Mouse (Mus musculus) adrenal gland, postnatal 14 days (tissue): ENCODE data around the gene Efemp2. TPM values are rescaled to one million over a fixed set of nuclear protein-coding genes. Genes with fewer than 3 reads are reported as not detected.

Source experiments
- DNase-seq: peaks from one replicate; pipeline ENCODE4 v3.0.0; 2021; ENCODE audit warnings: mixed read lengths
- total RNA-seq: library from RNA; stranded (reverse); gene quantifications from 2 replicates; pipeline ENCODE4 v1.2.3, GENCODE M21; 2021

Efemp2 gene
- total RNA-seq, 1 experiment from 2014 or later: 45.9 TPM

DNA sequence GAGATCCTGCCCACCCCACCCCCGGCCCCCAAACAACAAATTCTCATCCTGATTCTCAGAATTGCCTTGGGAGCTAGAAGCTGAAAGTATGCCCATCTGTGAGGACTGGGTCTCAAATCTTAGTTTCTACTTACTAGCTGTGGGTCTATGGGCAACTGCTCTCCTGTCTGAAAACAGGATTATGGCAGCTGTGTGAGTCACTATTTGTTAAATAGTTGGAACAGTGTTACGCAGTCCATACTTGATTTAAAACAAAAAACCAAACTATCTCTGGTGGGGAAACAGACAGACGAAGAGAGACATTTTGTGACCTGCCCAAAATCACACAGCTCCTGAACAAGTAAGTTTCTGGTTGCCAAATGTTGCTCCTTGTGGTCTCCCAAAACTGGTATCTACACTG lies 24.1 kb upstream of the Efemp2 start:
- DNase-seq: no peak

DNA sequence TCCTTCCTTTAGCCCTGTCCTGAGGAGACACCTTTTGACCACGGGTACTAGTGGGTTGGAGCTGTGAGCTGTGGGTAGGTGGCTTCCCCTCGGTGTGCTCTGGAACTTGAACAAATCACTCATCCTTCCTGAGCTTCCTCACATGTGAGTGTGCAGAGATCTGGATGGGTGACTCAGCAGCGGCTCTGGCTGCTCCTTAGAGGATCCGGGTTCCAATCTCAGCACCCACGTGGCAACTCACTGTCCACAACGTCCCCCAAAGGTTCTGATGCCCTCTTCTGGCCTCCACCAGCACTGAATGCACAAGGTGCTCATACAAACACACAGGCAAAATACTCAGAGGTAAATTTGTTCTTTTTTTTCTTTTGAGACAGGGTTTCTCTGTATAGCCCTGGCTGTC lies 22.0 kb upstream of the Efemp2 start:
- DNase-seq: no peak

DNA sequence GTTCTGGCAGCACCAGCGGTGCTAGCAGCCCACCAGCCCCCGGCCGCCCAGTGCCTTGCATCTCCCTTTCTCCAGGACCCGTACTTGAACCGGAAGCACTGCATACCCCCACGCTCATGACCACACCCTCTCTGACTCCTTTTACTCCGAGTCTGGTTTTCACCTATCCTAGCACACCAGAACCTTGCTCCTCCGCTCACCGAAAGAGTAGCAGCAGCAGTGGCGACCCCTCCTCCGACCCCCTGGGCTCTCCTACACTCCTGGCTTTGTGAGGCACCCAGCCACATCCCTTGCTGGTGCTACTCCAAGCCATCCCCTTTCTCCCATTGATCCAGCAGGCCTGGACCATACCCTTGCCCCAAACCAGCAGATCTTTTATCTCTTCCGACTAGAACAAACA lies 18.7 kb upstream of the Efemp2 start:
- DNase-seq: no peak

DNA sequence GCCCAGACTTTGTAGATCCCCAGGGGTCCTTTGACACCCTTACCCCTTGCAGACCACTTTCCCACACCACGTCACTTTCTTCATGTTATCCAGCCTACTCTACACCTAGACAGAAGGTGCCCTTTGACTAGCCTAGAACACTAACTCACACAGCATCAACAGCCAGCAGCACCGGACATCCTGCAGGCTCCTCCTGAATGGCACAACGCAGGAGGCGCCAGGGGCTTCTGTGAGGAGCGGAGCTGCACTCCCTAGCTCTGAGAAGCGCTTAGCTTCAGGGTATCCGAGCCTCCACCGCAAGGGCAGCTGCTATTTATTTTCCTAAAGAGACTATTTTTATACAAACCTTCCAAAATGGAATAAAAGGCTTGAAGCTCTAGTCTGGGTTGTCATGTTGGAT lies 18.2 kb upstream of the Efemp2 start:
- DNase-seq: no peak

DNA sequence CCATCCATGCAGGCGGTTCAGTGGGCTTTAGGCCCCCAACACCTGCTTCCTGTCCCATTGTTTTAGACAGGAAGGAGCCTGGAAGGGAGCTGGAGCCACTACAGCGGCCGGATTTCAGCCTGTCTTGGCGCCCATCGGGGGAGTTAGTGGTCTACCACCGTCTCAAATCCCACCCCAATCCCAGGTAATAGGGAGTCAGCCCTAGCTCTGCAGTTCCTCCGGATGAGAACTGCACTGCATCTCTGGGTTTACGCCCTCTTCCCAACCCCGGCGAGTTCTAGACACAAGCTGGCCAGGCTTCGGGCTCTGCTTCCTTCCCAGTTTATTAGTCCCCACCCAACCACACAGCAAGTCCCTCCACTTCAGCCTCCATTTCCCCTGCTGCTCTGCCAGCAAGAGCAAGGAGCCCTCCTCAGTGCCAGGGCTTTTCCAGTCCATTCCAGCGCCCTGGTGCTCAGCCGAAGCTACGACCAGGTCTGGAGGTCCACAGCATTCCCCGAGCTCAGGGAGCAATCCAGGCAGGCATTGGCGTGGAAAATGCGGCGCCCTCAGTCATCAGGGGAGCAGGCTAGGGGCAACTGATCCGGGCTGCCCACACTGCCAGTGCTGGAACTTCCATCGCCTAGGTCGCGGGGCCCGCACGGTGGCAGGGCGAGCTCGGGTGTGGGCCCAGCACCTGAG lies 17.4 kb upstream of the Efemp2 start:
- peak; percentile 45 for DNase-seq

DNA sequence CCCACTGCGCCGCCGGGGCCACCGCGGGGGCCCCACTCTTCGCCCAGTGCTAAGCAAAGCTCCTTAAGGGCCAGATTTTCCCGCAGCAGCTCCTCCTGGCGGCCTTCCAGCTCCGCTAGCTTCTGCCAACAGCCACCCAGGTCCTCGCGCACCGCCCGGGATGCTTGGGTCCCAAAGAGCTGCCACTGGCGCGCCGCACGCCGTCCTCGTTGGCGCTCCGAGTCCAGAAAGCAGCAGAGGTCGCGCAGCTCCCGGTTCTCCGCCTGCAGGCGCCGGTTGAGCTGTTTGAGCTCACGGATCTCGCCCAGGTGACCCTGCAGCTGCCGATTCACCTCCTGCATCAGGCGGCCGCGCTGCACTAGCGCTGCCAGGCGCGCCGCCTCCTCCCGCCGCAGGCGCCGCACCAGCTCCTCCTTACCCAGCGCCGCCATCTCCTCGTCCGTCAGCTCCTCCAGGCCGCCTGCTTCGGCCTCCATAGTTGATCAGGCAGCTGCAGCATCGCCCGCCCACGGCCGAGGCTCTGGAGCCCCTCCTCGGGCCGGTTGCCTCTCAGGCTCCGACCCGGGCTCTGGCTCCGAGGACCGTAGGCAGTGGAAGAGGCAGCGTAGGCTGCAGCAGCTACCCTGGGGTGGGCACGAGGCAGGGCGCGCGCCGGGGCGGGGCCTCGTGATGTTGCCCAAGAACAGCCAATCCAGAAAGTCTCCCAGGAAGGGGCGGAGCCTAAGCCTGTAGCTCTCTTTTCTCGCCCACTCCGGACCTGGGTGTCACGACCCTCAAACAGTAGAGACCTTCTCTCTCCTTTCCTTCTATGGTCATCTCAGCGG lies 16.6 kb upstream of the Efemp2 start:
- DNase-seq: peak; percentile 97

DNA sequence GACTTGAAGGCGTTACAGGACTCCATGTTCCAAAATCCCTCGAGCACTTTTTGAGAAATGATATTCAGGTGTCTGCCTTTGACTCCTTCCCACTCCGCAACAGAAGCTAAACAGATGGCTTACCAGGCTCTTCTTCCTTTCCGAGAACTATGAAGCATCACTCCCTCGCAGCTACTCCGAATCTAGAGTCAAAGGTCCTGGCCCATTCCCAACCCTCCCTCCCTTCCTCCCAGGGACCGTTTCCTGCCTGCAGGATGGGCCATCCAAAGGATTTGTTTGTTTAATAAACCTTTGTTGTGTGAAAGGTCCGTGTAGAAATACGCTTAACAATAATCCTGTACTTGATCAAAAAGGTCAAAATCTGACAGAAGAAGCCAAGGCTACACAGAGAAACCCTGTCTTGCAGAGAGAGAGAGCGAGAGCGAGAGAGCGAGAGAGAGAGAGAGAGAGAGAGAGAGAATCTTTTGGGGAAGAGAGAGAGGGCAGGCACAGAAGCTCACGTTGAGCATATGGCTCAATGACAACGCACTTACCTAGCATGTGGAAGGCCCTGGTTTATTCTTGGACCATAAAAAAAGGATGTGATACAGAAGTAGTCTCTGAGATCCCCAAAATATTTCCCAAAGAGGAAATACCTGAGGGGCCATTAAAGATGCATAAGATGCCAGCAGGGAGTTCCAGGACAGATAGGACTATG lies 15.9 kb upstream of the Efemp2 start, which contains the start of gene Ccdc85b:
Ccdc85b (minus strand) TSS at position 149 of the 697 bp plus-strand sequence.
- peak; percentile 51 for DNase-seq

DNA sequence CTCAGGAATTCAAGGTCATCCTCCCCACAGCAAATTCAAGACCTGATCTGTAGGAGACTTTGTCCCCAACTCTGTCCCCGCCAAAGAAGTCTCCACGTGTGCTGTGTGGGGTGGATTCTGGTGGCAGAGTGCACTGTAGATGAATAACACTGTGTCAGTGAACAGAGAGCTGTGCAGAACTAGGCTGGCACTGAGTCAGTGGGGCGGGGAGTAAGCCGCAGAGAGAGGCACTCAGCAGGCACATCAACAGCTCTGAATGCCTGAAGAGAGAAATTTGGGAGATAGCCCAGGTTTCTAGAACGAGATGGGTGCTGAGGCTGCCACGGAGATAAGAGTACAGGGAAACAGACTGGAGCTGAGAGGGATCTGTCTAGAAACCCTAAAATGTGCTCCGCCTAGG lies 14.7 kb upstream of the Efemp2 start:
- DNase-seq: no peak

DNA sequence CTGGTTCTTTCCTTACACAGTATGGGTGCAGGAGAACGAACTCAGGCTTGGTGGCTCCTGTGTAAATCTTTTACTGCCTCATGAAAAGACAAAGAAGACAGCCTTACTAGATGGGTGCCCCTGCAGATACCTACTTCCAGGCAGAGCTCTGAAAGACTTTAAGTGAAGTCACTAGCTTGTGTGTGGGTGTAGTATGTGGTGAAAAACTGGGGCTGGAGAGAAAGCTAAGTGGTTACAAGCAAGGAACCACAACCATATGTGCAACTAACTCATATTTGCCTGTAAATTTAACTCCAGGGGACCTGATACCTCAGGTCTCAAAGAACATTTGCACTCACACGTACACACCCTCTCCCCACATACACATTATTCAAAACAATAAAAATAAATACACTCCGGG lies 13.9 kb upstream of the Efemp2 start:
- DNase-seq: no peak

DNA sequence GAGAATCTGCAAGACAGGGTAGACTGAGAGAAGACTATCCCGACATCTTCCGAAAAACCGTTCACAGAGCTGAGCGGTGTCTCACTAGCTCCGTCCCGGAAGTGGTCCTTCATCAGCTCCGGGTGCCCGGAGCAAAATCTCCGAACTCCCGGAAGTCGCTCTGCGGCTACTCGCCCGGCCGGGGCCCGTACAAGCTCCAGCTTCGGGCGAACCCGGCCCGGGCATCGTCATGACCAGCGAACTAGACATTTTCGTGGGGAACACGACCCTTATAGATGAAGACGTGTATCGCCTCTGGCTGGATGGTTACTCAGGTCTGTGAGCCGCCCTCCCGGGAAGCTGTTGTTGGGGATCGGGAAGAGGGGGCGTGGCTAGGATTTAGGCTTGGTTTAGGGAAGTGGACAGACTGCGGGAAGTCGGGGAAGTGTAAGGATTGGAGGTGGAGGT lies 13.3 kb upstream of the Efemp2 start, which contains the start of gene Fibp:
Fibp (plus strand) TSS at position 151 of the 447 bp plus-strand sequence.
- peak; percentile 94 for DNase-seq

DNA sequence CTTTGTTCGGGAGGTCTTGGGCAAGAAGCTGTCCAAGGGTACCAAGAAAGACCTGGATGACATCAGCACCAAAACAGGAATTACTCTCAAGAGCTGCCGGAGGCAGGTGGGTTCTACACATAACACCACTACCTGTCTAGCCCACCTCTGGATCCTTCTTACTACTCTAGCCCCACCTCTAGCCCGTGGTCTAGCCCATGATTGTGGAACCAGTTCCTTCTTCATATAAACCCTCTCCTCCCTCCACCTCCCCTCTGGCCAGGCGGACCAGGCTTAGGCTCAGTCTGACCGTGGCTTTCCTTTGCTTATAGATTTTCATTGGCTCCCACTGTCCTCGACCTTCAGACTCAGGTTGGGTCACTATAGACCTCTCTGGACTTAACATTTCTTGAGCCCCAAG lies 12.3 kb upstream of the Efemp2 start:
- DNase-seq: no peak

DNA sequence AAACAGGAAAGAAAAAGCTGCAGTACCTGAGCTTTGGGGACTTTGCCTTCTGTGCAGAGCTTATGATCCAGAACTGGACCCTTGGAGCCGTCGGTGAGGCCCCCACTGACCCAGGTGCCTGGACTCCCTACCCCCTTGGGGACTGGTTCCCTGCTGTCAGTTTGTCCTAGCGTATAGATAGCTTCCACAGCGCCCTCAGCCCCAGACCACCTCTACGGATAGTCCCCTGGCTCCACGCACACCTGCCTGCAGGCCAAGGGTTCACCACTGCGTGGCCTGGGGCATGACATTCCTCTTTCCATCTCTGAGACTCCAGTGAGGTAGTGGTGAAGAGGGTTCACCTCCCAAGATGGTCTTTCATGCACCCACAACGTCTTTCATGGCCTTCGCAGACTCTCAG lies 10.5 kb upstream of the Efemp2 start:
- no peak for DNase-seq

DNA sequence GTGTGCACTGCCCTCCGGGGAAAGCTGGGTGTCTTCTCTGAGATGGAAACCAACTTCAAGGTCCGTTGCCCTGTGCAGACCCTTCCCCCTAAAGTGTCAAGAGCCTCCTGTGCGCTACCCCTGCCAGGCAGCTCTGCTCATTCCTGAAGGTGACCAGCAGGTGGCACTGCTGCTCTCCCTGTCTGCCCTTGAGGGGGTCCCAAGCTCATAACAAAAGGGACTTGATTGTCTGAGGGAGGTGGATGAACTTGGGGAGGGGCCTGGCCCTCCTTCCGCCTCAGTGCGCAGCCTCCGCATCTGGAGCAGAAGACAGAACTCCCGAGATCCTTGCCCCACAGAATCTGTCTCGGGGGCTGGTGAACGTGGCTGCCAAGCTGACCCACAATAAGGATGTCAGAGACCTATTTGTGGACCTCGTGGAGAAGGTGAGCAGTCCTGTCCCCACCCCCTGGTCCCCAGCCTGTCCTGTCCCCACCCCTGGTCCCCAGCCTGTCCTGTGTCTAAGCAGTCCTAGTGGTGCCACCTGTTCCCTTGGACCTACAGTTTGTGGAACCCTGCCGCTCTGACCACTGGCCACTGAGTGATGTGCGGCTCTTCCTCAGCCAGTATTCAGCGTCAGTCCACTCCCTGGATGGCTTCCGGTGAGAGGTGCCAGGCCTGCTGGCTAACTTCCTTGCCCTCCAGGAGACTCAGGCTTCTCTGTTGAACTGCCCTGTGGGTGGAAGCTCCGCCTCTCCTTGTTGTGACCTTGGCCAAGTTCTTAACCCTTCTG lies 9.8 kb upstream of the Efemp2 start:
- DNase-seq: peak; percentile 65

DNA sequence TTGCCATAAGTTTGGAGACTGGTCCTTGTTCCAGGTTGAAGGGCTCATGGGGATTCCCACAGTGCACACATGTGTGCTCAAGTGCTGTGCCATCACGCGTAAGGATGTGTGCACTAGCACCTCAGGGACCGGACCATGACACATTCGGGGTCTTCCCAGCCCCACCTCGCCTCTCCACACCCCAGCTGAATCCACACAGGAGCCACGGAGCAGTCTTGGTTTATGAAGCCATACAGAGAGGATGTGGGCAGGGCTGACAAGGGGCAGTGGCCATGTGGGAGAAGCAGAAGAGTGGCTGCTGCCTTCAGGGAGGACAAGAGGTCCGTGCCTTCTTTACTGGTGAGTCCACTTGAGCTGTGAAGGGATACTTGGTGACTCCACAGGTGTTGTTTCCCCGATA lies 8.7 kb upstream of the Efemp2 start:
- DNase-seq: no peak

DNA sequence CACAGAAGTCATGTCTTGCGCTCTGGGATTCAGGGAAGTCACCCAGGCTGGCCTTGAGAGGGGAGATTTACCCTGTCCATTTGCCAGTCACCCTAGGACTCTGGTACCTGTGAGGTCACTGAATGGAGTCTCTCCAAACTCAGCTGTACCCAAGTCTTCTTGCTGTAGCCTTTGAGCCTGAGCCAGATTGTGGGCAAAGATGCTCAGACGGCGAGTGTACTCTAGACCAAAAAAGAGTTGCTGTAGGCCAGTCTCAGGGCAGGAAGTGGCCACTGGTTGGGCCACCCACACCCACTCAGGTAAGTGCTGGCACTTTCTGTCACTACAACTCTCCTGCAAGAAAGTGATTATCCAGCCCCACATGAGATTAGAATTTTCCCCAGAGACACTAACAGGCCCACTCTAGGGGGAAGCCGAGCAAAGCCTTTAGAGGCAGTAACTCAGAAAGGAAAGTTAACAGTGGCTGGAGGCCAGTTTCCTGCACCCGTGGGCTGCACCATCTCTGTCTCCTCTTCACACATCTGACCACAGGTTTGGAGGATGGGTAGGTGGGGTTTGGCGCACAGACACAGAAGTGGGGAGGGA lies 6.7 kb upstream of the Efemp2 start:
- DNase-seq: no peak

DNA sequence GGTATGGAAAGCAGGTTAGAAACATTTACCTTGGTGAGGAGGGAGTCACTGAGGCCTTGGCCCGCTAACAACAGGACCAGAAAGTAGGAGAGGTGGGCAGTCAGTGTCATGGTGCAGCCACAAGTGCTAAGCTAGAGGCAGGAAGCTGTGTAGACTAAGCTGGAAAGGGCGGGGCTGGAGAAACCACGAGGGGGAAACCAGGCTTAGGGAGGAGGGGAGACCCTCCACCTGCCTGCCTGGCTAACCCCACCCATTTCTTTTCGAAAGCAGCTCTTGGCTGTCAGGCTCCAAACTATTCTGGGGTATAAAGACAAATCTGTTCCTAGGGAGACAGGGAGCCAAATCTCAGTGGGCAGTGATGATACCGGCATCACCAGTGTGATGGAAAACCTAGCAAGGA lies 5.4 kb upstream of the Efemp2 start, which contains the start of gene Ctsw:
Ctsw (minus strand) TSS at position 134 of the 400 bp plus-strand sequence.
- DNase-seq: no peak

DNA sequence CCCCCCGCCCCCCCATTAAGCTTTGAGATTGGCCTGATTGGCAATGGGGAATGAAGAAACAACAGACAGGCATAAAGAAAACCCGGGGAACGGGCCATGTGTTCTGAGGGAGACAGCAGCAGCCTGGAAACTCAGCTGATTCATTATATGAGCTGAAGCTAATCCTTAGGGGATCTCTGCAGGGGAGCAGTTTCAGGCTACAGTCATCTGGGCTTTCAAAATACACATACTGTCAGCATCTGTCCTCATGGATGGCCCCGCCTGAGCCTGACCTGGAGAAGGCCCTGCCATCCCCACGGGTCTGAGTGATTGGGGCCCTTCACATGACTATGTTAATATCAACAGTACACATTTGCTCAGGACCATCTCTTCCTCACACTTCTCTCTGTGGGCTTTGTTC lies 1.9 kb upstream of the Efemp2 start:
- no peak for DNase-seq

DNA sequence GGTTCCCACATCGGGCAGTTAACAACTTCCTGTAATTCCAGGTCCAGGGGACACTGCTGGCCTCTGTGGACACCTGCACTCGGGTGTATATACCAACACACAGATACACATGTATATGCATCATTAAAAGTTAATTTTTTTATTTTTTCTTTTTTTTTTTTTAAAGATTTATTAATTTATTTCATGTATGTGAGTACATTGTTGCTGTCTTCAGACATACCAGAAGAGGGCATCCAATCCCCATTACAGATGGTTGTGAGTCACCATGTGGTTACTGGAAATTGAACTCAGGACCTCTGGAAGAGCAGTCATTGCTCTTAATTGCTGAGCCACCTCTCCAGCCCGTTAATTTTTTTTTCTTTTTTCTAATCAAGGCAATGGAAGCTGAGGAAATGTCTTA lies 897 bp upstream of the Efemp2 start:
- no peak for DNase-seq

DNA sequence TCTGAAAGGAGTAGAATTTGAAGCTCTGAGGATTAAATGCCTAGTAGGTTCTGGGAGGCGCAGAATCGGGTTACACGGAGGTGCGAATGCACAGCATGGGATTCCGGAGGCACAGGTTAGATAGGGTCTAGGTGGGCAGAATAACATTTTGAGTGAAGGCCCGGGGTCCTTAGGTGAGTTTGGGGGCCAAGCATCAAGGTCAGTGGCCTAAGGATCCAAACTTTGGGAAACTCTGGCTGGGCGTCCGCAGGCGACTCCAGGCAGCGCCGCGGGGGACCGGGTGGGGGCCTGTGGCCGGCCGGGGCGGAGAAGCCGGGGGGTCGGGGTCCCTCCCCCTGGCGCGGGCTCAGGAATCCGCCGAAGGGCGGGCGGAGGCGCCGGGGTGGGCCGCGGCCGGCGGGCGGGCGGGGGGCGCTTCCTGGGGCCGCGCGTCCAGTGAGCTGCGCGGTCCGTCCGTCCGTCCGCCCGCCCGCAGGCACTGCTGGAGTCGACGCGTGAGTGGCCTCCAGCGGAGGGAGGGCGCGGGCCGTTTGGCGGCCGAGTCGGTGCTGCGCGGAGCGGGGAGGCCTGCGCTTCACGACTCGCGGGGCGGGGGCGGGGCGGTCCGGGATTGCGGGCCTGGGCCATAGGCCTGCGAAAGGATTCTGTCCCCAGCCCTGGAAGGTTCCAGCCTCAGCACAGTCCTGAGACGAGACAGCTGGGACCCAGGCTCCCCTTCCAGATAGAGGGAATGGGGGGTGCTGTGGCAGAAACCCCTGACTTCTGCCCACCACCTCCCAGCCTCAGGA lies 721 bp downstream of the Efemp2 start:
- peak; percentile 77 for DNase-seq

DNA sequence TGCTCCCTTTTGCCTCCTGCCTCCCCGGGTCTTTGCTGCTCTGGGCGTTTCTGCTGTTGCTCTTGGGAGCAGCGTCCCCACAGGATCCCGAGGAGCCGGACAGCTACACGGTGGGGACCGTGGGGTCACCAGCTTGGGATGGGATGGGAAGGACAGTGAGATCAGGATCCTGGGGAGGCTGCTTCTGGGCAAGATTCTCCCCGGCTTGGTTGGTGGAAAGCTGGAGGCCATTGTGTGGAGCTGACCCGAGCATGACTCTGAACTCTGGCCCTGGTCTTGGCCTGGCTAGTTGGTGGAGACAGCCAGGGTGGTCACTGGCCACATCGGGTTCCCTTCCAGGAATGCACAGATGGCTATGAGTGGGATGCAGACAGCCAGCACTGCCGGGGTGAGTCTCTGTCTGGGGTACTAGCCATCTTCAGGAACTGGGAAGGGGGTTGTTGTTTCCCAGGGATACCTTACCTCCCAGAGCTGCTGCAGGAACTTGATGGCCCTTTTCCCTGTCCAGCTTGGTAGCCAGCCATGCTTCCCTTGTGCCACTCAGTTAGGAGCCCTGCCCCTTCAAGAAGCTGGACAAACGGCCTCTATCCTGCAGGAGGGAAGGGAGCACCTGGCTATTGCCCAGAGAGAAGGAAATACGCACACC lies 1.4 kb downstream of the Efemp2 start:
- DNase-seq: peak; percentile 45
